ENCODE assay signal across 8 mouse cellular contexts in the genomic region with DNA sequence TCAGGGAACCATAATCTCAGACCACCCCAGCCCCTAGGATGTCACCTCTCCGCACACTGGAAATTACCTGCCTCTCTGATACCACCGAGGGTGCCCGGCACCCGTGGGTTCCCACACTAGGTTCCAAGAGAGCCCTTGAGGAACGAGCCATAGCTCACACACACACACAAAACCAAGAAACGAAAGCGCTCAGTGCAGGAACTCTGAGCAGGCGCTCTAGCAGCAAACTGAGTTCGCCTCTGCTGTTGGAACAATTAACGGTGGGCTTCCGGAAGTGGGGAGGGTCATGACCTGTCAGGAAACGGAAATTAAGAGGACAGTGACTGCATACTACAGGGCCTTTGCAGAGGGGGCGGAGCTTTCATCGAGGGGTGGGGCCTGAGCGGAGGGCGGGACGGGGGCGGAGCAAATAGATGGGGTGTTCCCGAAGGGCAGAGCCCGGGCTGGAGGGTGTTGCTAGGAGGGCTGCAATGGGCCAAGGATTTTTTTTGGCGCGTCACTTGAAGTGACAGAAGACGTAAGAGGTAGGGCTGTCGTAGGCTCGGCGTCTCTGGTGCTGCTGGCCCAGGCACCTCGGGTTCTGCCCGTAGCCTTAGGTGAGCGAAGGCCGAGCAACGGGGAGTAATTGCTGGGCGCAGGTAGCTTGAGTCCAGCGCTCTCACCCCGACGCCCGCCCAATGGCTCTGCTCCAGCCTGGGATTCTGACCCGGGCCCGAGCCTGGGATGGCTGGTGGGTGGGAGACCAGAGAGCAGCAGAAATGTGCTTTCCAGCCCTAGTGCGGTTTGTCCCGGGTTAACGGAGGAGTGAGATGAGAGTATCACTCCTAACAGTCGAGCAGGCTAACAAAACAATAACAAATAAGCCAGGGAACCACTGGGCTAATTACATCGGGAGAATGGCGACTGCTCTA. TPM values are rescaled to one million over a fixed set of nuclear protein-coding genes. Genes with fewer than 3 reads are reported as not detected.
DNase-seq lines count a peak whose midpoint lies in the region; ATAC-seq lines count a peak whose summit lies in the region.

No protein-coding gene starts in this region.

- peak overlapping the region; percentile 60 for H3K4me3 ChIP-seq in intestine, embryonic 15.5 days (replicated peaks)

- H3K4me1 ChIP-seq in intestine, embryonic 15.5 days (replicated peaks), result no peaks in the 10 kb centered on the region

- H3K9me3 ChIP-seq in intestine, embryonic 15.5 days, result no peaks in the 10 kb centered on the region

- no peaks in the 10 kb centered on the region for H3K36me3 ChIP-seq in intestine, embryonic 15.5 days

- peak; percentile 84 for DNase-seq in adrenal gland, adult 8-10 months
- peak; percentile 83 for DNase-seq in embryo, embryonic 11.5 days (ENCODE audit: low read depth, low spot score)
- peak; percentile 74 to 89 for DNase-seq in gastrocnemius, postnatal 36 days
- peak; percentile 81 to 82 for DNase-seq in left cerebral cortex, postnatal 14 days (ENCODE audit: low spot score in 2 of 2)
- DNase-seq in right cerebral cortex, postnatal 25 days, result peak; percentile 80
- DNase-seq in urinary bladder, postnatal 36 days (ENCODE audit: low spot score in 2 of 2), result peak; percentile 69 to 85

- peak overlapping the region; percentile 63 for H3K9ac ChIP-seq in intestine, embryonic 15.5 days

- H3K4me2 ChIP-seq in intestine, embryonic 15.5 days (replicated peaks), result peak overlapping the region; percentile 95

- 2% methylated on average over 44 of the region's 44 CpGs for WGBS in intestine, embryonic 15.5 days

- intact Hi-C loops in gastrocnemius, postnatal 36 days (cut with DNase I), result loop anchor here (5.0 kb wide), 1 partner anchor 108 kb away; no protein-coding TSS in a partner anchor
- intact Hi-C loops in left cerebral cortex, postnatal 14 days (cut with DNase I), result loop anchor here (5.0 kb wide), 1 partner anchor 93 kb away; the partner anchor contains the start of gene Ifnar2

- no peaks in the 10 kb centered on the region for H3K27me3 ChIP-seq in intestine, embryonic 15.5 days (replicated peaks)

- ATAC-seq in intestine, embryonic 15.5 days, result peak; percentile 99
- ATAC-seq in megakaryocyte-erythroid progenitor cell, adult 5-6 weeks (replicated peaks; ENCODE audit: low FRiP score, low TSS enrichment, poor library complexity, severe bottlenecking), result peak; percentile 89

- peak overlapping the region; percentile 70 for H3K27ac ChIP-seq in intestine, embryonic 15.5 days

RNA-seq across cellular contexts. Expression of gene Ifnar1, which starts 20.2 kb away (rescaled TPM):
- 10 to 100 TPM; 53.4 to 86.0 (median 68.6) TPM for total RNA-seq in adrenal gland, adult 8-10 months (2022)
- total RNA-seq in gastrocnemius, postnatal 36 days (2021), result 10 to 100 TPM in 1 of 2 experiments, 1 to 10 TPM in 1; 9.6 to 11.3 TPM
- polyA plus RNA-seq in intestine, embryonic 15.5 days (2015; fragmentation: Nextera tagmentation; extraction: Ambion mirVana), result 40.1 and 42.0 TPM in 2 replicates
- total RNA-seq in left cerebral cortex, postnatal 14 days (2021), result 10 to 100 TPM; 67.8 to 71.0 TPM
- total RNA-seq in megakaryocyte-erythroid progenitor cell, adult 5-6 weeks (2014; fragmentation: Nextera tagmentation), result 16.3 and 19.6 TPM in 2 replicates
- 22.2 and 22.7 TPM in 2 replicates for total RNA-seq in megakaryocyte-erythroid progenitor cell, adult 5-6 weeks (2017)

RNA-seq across cellular contexts. Expression of gene Il10rb, which starts 58.9 kb away (rescaled TPM):
- 100 to 1,000 TPM; 281 to 305 (median 301) TPM for total RNA-seq in adrenal gland, adult 8-10 months (2022)
- 1 to 10 TPM; 6.6 to 6.7 TPM for total RNA-seq in gastrocnemius, postnatal 36 days (2021)
- 64.8 and 74.4 TPM in 2 replicates for polyA plus RNA-seq in intestine, embryonic 15.5 days (2015; fragmentation: Nextera tagmentation; extraction: Ambion mirVana)
- total RNA-seq in left cerebral cortex, postnatal 14 days (2021), result 1 to 10 TPM; 8.7 to 9.8 TPM
- total RNA-seq in megakaryocyte-erythroid progenitor cell, adult 5-6 weeks (2014; fragmentation: Nextera tagmentation), result 17.3 and 20.6 TPM in 2 replicates
- total RNA-seq in megakaryocyte-erythroid progenitor cell, adult 5-6 weeks (2017), result 23.1 and 29.0 TPM in 2 replicates

Comparison
In these comparisons a context has a peak if more than half of its experiments do, and no peak if none do; other contexts are left out.
1. Peak in every context shown above with its lines: DNase-seq, ATAC-seq, H3K4me3 ChIP-seq and H3K27ac ChIP-seq.
2. RNA of gene Il10rb, which starts 58.9 kb away (total RNA-seq): 281 to 305 TPM in adrenal gland, adult 8-10 months; 17.3 to 29.0 TPM in megakaryocyte-erythroid progenitor cell, adult 5-6 weeks, 8.7 to 9.8 TPM in left cerebral cortex, postnatal 14 days and 6.6 to 6.7 TPM in gastrocnemius, postnatal 36 days; every median in the first group is over 4 times any median in the second.